Mouse (Mus musculus) heart, postnatal 0 days (tissue): ENCODE data around the gene Col8a2. TPM values are rescaled to one million over a fixed set of nuclear protein-coding genes. Genes with fewer than 3 reads are reported as not detected.

Experiments
- ATAC-seq: fragments of 200-750 bp; cut with Nextera tagmentation; 2 replicates; pipeline ENCODE4 v1.8.0; 2017; ENCODE audit warnings: low read depth, moderate number of reproducible peaks, moderate library complexity; ENCODE audit not compliant: insufficient read depth
- DNase-seq: peaks from one replicate; pipeline ENCODE4 v3.0.0-alpha.2; 2016; ENCODE audit warnings: low spot score
- H3K27ac ChIP-seq: fragments of 300-500 bp; sonication (generic); 2 replicates; pipeline ENCODE4 v1.5.1; 2014; ENCODE audit warnings: low read depth, mild to moderate bottlenecking
- H3K27me3 ChIP-seq: fragments of 300-500 bp; sonication (generic); 2 replicates; pipeline ENCODE4 v1.6.1; 2014; ENCODE audit warnings: low read length, mixed read lengths; ENCODE audit not compliant: control insufficient read depth, insufficient read depth
- H3K36me3 ChIP-seq: fragments of 300-500 bp; sonication (generic); replicated peaks from 2 replicates; pipeline ENCODE4 v1.6.1; 2014; ENCODE audit warnings: low read length, mixed read lengths; ENCODE audit not compliant: control insufficient read depth, insufficient read depth
- H3K4me1 ChIP-seq: fragments of 300-500 bp; sonication (generic); 2 replicates; pipeline ENCODE4 v1.6.1; 2014; ENCODE audit warnings: antibody characterized with exemption; ENCODE audit not compliant: control insufficient read depth, insufficient read depth
- H3K4me2 ChIP-seq: fragments of 300-500 bp; sonication (generic); 2 replicates; pipeline ENCODE4 v1.6.1; 2014; ENCODE audit warnings: low read depth, mild to moderate bottlenecking, low read length, moderate library complexity
- H3K4me3 ChIP-seq: fragments of 300-500 bp; sonication (generic); 2 replicates; pipeline ENCODE4 v1.5.1; 2014; ENCODE audit warnings: low read depth, low read length
- H3K9ac ChIP-seq: fragments of 300-500 bp; sonication (generic); replicated peaks from 2 replicates; pipeline ENCODE4 v1.6.1; 2014; ENCODE audit warnings: low read depth, low read length, mixed read lengths
- H3K9me3 ChIP-seq: fragments of 300-500 bp; sonication (generic); replicated peaks from 2 replicates; pipeline ENCODE4 v1.6.1; 2016; ENCODE audit warnings: low read length; ENCODE audit not compliant: control insufficient read depth
- CTCF ChIP-seq: IDR thresholded peaks from 2 replicates; pipeline ENCODE4 v1.5.1; 2016; ENCODE audit warnings: antibody characterized with exemption, control low read depth, low read depth
- EP300 ChIP-seq: IDR thresholded peaks from 2 replicates; pipeline ENCODE4 v1.6.1; 2016; ENCODE audit warnings: antibody characterized with exemption, low read depth
- WGBS: fragments of 180-500 bp; shearing (Covaris S2); extraction: QIAGEN DNeasy Blood & Tissue Kit; methylation state at CpG from one replicate; pipeline ENCODE4 v1.1.7; 2014; 5-methylcytosine and 5-hydroxymethylcytosine counted together
- polyA plus RNA-seq: library from polyadenylated mRNA; unstranded; fragments of >200 nt; fragmentation: Nextera tagmentation; extraction: Ambion mirVana; gene quantifications from 2 replicates; pipeline ENCODE4 v1.2.1, GENCODE M21; 2015
- total RNA-seq: library from RNA; depleted of rRNA; stranded (reverse); fragments of >200 nt; gene quantifications from 2 replicates; pipeline ENCODE4 v1.2.3, GENCODE M21; 2014; ENCODE audit warnings: low replicate concordance

Col8a2 gene
- total and polyA plus RNA-seq, 2 experiments from 2014 or later = 0.71 to 4.3 TPM

GRCm38 (mm10) chr4:126261675-126262074 lies 24.9 kb upstream of the Col8a2 start:
- Histone ChIP-seq H3K27me3 (no peaks in the 10 kb centered on the region), H3K36me3 (no peaks in the 10 kb centered on the region), H3K9ac (no peak overlapping the region), H3K4me2 (no peak overlapping the region), H3K4me3 (no peak overlapping the region), H3K4me1 (peaks cover 51% of the 10 kb centered on the region), H3K9me3 (no peaks in the 10 kb centered on the region), H3K27ac (peak overlapping the region; percentile 90)
- whole genome bisulfite sequencing = 45% methylated on average over 7 of the region's 7 CpGs
- TF ChIP-seq CTCF = no peak
- no peak for TF ChIP-seq EP300
- ATAC-seq (no peak), DNase-seq (no peak)

GRCm38 (mm10) chr4:126262119-126262807 lies 24.3 kb upstream of the Col8a2 start, which contains the start of gene Trappc3:
Trappc3 (plus strand) TSS chr4:126262325.
- H3K36me3 ChIP-seq = no peaks in the 10 kb centered on the region
- peak; percentile 89 for ATAC-seq
- H3K27ac ChIP-seq = peak within 1 kb of the TSS; percentile 90
- TF ChIP-seq EP300 (peak; percentile 56; the same call in 1 of the 2 replicates), CTCF (peak; percentile 99)
- peaks cover 46% of the 10 kb centered on the region for H3K4me1 ChIP-seq
- H3K27me3 ChIP-seq = no peaks in the 10 kb centered on the region
- no peaks in the 10 kb centered on the region for H3K9me3 ChIP-seq
- H3K4me2 ChIP-seq = peak within 1 kb of the TSS; percentile 86
- peak; percentile 98 for DNase-seq
- peak within 1 kb of the TSS; percentile 69 for H3K9ac ChIP-seq
- 1% methylated on average over 46 of the region's 46 CpGs for WGBS
- H3K4me3 ChIP-seq = peak within 1 kb of the TSS; percentile 68

- no peaks in the 10 kb centered on the region for H3K9me3 ChIP-seq
- no peak overlapping the region for H3K4me2 ChIP-seq
- peaks cover 20% of the 10 kb centered on the region for H3K36me3 ChIP-seq
- DNase-seq = no peak
- no peak overlapping the region for H3K4me3 ChIP-seq
- 60% methylated on average over 3 of the region's 3 CpGs for WGBS
- no peak overlapping the region for H3K9ac ChIP-seq
- H3K4me1 ChIP-seq = no peaks in the 10 kb centered on the region
- ATAC-seq = no peak
- TF ChIP-seq CTCF = no peak
- no peak for TF ChIP-seq EP300
- no peak overlapping the region for H3K27ac ChIP-seq
- no peaks in the 10 kb centered on the region for H3K27me3 ChIP-seq
Measured at GRCm38 (mm10) chr4:126269292-126269691, 17.3 kb upstream of the Col8a2 start.

- 79% methylated on average over 13 of the region's 13 CpGs for WGBS
- TF ChIP-seq EP300 (no peak), CTCF (no peak)
- H3K4me3 ChIP-seq = no peak overlapping the region
- no peak for DNase-seq
- H3K27ac ChIP-seq = no peak overlapping the region
- H3K36me3 ChIP-seq = peaks cover 29% of the 10 kb centered on the region
- no peaks in the 10 kb centered on the region for H3K9me3 ChIP-seq
- no peaks in the 10 kb centered on the region for H3K27me3 ChIP-seq
- no peak overlapping the region for H3K4me2 ChIP-seq
- no peak overlapping the region for H3K9ac ChIP-seq
- H3K4me1 ChIP-seq = no peaks in the 10 kb centered on the region
- no peak for ATAC-seq
Measured at GRCm38 (mm10) chr4:126273753-126274152, 12.8 kb upstream of the Col8a2 start.

- peaks cover 29% of the 10 kb centered on the region for H3K36me3 ChIP-seq
- WGBS = 89% methylated on average over 4 of the region's 4 CpGs
- H3K4me2 ChIP-seq = no peak overlapping the region
- no peaks in the 10 kb centered on the region for H3K27me3 ChIP-seq
- DNase-seq (no peak), ATAC-seq (no peak)
- H3K9ac ChIP-seq = no peak overlapping the region
- no peak for TF ChIP-seq EP300
- no peak for TF ChIP-seq CTCF
- no peak overlapping the region for H3K27ac ChIP-seq
- H3K4me3 ChIP-seq = no peak overlapping the region
- H3K4me1 ChIP-seq = no peaks in the 10 kb centered on the region
- no peaks in the 10 kb centered on the region for H3K9me3 ChIP-seq
Measured at GRCm38 (mm10) chr4:126275081-126275480, 11.5 kb upstream of the Col8a2 start.
